Mouse (Mus musculus) midbrain, embryonic 11.5 days (tissue): ENCODE data around the gene Fgfrl1. TPM values are rescaled to one million over a fixed set of nuclear protein-coding genes. Genes with fewer than 3 reads are reported as not detected.

Experiments used
- ATAC-seq: fragments of 200-750 bp; cut with Nextera tagmentation; 2 replicates; pipeline ENCODE4 v1.8.0; 2017; ENCODE audit warnings: moderate TSS enrichment, moderate library complexity; ENCODE audit not compliant: low FRiP score
- DNase-seq: peaks from one replicate; pipeline ENCODE4 v3.0.0; 2015; ENCODE audit warnings: low spot score; ENCODE audit errors: missing footprints
- H3K27ac ChIP-seq: fragments of 300-500 bp; sonication (generic); 2 replicates; pipeline ENCODE4 v1.5.1; 2014; ENCODE audit warnings: low read depth, low read length
- H3K27me3 ChIP-seq: fragments of 300-500 bp; sonication (generic); 2 replicates; pipeline ENCODE4 v1.6.1; 2014; ENCODE audit warnings: mild to moderate bottlenecking, low read length, moderate library complexity, mixed read lengths; ENCODE audit not compliant: control insufficient read depth, insufficient read depth
- H3K36me3 ChIP-seq: fragments of 300-500 bp; sonication (generic); 2 replicates; pipeline ENCODE4 v1.6.1; 2014; ENCODE audit warnings: mild to moderate bottlenecking, low read length, moderate library complexity, mixed read lengths; ENCODE audit not compliant: control insufficient read depth, insufficient read depth
- H3K4me1 ChIP-seq: fragments of 300-500 bp; sonication (generic); 2 replicates; pipeline ENCODE4 v1.6.1; 2014; ENCODE audit warnings: low read length; ENCODE audit not compliant: control insufficient read depth, insufficient read depth
- H3K4me2 ChIP-seq: fragments of 300-500 bp; sonication (generic); 2 replicates; pipeline ENCODE4 v1.6.1; 2014; ENCODE audit warnings: mild to moderate bottlenecking, moderate library complexity
- H3K4me3 ChIP-seq: fragments of 300-500 bp; sonication (generic); 2 replicates; pipeline ENCODE4 v1.5.1; 2014; ENCODE audit warnings: low read depth, low read length
- H3K9ac ChIP-seq: fragments of 300-500 bp; sonication (generic); 2 replicates; pipeline ENCODE4 v1.6.1; 2014; ENCODE audit warnings: low read length
- H3K9me3 ChIP-seq: fragments of 300-500 bp; sonication (generic); 2 replicates; pipeline ENCODE4 v1.6.1; 2016; ENCODE audit warnings: low read length; ENCODE audit not compliant: control insufficient read depth
- WGBS: fragments of 180-500 bp; shearing (Covaris S2); extraction: QIAGEN DNeasy Blood & Tissue Kit; methylation state at CpG from one replicate; pipeline ENCODE4 v1.1.7; 2014; 5-methylcytosine and 5-hydroxymethylcytosine counted together
- polyA plus RNA-seq: library from polyadenylated mRNA; unstranded; fragments of >200 nt; fragmentation: Nextera tagmentation; extraction: Ambion mirVana; gene quantifications from 2 replicates; pipeline ENCODE4 v1.2.1, GENCODE M21; 2014

Gene Fgfrl1
- polyA plus RNA-seq, 1 experiment from 2014 or later: 15.0 TPM

DNA sequence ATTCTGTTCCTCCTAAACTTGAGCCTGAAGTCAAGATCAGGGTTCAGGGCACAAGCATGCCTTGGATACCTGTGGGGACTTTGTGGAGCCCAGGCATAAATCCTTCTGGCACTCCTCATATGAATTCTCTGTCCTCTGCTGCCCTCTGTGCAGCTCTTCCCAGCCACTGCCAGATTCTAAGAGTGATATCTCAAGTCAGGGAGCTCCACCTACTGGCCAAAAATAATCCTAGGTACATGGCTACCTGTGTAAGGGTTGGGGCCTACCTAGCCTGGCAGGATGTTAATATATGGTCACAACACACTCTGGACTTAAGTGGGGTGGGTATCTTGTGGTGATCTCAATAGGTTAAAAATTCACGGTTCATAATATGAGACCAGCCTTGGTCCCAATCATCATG is 40.4 kb upstream of the Fgfrl1 start:
- Histone ChIP-seq H3K4me1 (no peaks in the 10 kb centered on the region), H3K4me3 (no peak overlapping the region), H3K27me3 (no peaks in the 10 kb centered on the region), H3K27ac (no peak overlapping the region), H3K4me2 (no peak overlapping the region), H3K36me3 (peaks cover 11% of the 10 kb centered on the region), H3K9me3 (no peaks in the 10 kb centered on the region), H3K9ac (no peak overlapping the region)
- DNase-seq (peak; percentile 83), ATAC-seq (peak; percentile 45; the same call in 1 of the 2 replicates)
- WGBS: 68% methylated on average over 1 of the region's 1 CpGs

DNA sequence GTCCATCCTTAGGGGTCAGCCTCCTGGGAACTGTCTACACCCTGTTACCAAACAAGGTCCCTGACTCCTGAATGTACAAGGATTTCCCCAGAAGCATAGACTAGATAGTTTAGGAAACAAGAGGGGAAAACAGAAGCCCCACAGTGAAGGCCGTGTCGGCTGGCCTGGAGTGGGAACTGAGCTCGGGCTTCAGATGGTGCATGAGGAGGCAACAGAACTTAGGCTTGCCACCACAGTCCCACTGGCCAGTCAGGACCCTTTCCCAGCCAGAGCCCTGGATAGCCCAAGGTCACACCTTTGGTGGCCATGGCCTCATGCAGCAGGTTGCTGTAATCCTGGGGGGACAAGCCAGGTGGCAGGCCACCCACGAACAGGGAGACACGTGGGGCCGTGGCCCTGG is 38.8 kb upstream of the Fgfrl1 start:
- Histone ChIP-seq H3K4me1 (no peaks in the 10 kb centered on the region), H3K4me2 (no peak overlapping the region), H3K27me3 (no peaks in the 10 kb centered on the region), H3K27ac (no peak overlapping the region), H3K4me3 (no peak overlapping the region), H3K9me3 (no peaks in the 10 kb centered on the region), H3K36me3 (peaks cover 11% of the 10 kb centered on the region), H3K9ac (no peak overlapping the region)
- WGBS: 88% methylated on average over 6 of the region's 6 CpGs
- DNase-seq: no peak
- ATAC-seq: no peak

DNA sequence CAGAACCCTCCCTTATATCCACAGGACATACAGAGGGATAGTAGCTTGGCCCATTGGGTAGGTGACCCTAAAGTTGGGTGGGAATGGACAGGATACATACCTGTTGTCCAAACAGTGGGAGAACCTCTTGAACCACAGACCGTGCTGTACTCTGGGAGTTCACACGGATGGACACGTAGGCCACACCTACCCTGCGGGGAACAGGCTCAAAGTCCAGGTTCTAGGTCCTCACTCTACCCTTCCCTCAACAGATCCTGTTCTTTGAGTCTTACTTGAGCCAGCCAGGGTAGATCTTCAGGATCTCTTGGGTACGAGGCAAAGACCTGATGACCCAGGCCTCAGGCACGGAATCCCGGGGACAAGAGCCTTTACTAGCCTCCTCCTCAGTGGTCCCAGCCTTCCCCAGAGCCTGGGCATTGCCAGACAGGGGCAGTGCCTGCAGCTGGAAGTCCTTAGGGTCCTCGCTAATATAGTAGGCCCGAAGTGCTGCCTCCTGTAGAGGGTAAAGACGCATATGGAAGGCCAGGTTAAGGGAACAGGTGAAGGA is 37.7 kb upstream of the Fgfrl1 start:
- no peak overlapping the region for H3K9ac ChIP-seq
- ATAC-seq (no peak), DNase-seq (peak; percentile 39)
- H3K4me3 ChIP-seq: no peak overlapping the region
- no peak overlapping the region for H3K27ac ChIP-seq
- H3K9me3 ChIP-seq: no peaks in the 10 kb centered on the region
- H3K36me3 ChIP-seq: peaks cover 11% of the 10 kb centered on the region
- H3K27me3 ChIP-seq: no peaks in the 10 kb centered on the region
- 91% methylated on average over 10 of the region's 10 CpGs for WGBS
- no peak overlapping the region for H3K4me2 ChIP-seq
- H3K4me1 ChIP-seq: peaks cover 1% of the 10 kb centered on the region

DNA sequence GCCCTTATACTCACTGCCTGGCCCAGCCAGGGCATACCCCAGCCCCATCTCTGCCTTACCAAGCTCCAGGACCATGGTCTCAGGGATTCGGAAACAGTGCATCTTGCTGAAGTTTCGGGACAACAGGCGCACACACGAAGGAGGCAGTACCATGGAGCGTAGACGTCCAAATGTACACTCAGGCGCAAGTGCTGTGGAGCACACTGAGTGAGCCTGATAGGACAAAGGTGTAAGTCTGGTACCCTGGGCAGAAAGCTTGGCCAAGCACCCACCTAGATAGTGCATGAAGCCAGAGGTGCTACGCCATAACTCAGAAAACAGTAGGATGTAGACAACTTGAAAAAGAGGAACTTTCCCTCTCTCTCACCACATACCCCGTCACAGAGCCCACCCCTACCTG is 36.8 kb upstream of the Fgfrl1 start:
- Histone ChIP-seq H3K4me3 (no peak overlapping the region), H3K9me3 (no peaks in the 10 kb centered on the region), H3K4me1 (peaks cover 8% of the 10 kb centered on the region), H3K4me2 (no peak overlapping the region), H3K36me3 (peaks cover 11% of the 10 kb centered on the region), H3K27ac (no peak overlapping the region), H3K27me3 (no peaks in the 10 kb centered on the region), H3K9ac (no peak overlapping the region)
- WGBS: 96% methylated on average over 9 of the region's 9 CpGs
- DNase-seq (peak; percentile 59), ATAC-seq (no peak)

DNA sequence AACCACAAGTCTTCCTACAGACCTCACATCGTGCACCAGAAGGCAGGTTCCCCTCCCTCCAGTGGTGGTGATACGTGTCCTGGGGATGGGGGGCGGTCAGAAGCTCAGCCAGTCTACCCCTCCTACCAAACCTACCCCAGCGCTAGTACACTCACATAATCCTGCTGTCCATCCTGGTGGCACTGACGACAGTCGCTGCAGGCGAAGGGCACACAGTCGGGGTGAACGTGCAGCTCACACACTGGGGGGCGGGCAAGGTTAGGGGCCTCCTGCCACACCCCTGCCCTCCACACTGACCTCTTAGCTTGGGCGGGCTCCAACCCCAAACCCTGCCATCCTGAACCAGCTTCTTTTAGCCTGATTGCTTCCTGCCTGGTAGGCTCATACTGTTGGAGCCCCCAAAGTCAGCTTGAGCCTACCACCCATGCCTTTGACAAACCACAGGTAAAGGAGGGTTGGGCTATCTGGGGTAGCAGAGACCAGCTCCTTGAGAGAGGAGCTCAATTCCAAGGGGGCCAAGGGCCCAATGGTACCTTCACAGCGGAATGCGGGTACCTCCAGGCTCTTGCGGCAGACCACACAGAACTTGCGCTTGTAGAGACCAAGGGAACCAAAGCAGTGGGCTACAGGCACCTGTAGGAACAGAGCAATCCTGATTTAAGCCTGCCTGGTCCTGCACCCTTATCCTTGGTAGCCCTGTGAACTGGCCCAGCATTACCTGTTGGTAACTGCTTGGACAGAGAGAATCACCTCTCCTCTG is 36.1 kb upstream of the Fgfrl1 start:
- WGBS: 92% methylated on average over 15 of the region's 15 CpGs
- no peak overlapping the region for H3K9ac ChIP-seq
- no peaks in the 10 kb centered on the region for H3K9me3 ChIP-seq
- ATAC-seq (no peak), DNase-seq (peak; percentile 23)
- H3K27me3 ChIP-seq: no peaks in the 10 kb centered on the region
- H3K4me1 ChIP-seq: peaks cover 8% of the 10 kb centered on the region
- no peak overlapping the region for H3K27ac ChIP-seq
- no peak overlapping the region for H3K4me3 ChIP-seq
- H3K36me3 ChIP-seq: peaks cover 11% of the 10 kb centered on the region
- H3K4me2 ChIP-seq: no peak overlapping the region

DNA sequence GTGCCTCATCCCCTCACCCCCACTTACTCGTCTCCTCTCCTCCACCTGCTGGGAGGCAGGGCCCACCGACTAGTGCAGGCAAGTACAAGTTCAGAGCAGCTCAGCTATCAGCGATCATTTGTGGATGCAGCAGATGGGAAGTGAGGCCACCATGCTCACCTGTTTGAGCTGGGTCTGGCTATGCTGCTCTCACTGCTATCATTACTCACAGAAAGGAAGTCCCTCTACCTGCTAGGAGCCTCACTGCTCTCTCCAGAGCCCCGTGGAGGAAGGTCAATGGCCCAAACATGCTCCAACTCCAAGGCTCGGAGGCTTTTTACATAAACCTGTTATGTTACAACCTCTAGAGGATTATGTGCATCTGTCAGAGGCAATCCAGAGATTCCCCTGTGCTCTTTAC is 34.8 kb upstream of the Fgfrl1 start:
- Histone ChIP-seq H3K9me3 (no peaks in the 10 kb centered on the region), H3K4me2 (no peak overlapping the region), H3K27ac (no peak overlapping the region), H3K27me3 (no peaks in the 10 kb centered on the region), H3K9ac (no peak overlapping the region), H3K4me1 (peaks cover 8% of the 10 kb centered on the region), H3K36me3 (peaks cover 11% of the 10 kb centered on the region), H3K4me3 (no peak overlapping the region)
- DNase-seq (peak; percentile 31), ATAC-seq (no peak)
- 75% methylated on average over 5 of the region's 5 CpGs for WGBS

DNA sequence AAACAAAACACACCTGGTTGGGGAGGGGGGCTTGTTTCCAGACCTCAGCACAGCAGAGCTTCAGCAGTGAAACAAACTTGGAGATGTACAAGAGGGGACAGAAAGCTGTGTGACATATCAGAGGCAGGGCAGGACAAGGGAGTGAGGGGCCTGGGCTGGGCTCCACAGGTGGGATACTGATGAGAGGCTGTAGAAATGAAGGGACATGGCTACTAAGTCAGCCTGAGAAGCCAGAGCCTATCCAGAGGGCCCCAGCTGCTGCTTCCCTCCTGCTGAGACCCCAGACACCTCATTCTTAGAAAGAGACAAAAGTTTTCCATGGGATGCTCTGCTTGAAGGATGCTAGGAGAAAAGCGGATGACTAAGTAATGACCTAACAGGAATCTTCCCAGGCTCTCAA is 33.6 kb upstream of the Fgfrl1 start:
- H3K4me3 ChIP-seq: no peak overlapping the region
- H3K27ac ChIP-seq: no peak overlapping the region
- no peaks in the 10 kb centered on the region for H3K9me3 ChIP-seq
- peak; percentile 26 for DNase-seq
- H3K27me3 ChIP-seq: no peaks in the 10 kb centered on the region
- no peak for ATAC-seq
- H3K4me2 ChIP-seq: no peak overlapping the region
- peaks cover 8% of the 10 kb centered on the region for H3K4me1 ChIP-seq
- 0 out of 2 replicates have a peak overlapping the region, but pooled peaks have one; percentile 10 for H3K9ac ChIP-seq
- H3K36me3 ChIP-seq: peaks cover 8% of the 10 kb centered on the region
- WGBS: 80% methylated on average over 1 of the region's 1 CpGs

DNA sequence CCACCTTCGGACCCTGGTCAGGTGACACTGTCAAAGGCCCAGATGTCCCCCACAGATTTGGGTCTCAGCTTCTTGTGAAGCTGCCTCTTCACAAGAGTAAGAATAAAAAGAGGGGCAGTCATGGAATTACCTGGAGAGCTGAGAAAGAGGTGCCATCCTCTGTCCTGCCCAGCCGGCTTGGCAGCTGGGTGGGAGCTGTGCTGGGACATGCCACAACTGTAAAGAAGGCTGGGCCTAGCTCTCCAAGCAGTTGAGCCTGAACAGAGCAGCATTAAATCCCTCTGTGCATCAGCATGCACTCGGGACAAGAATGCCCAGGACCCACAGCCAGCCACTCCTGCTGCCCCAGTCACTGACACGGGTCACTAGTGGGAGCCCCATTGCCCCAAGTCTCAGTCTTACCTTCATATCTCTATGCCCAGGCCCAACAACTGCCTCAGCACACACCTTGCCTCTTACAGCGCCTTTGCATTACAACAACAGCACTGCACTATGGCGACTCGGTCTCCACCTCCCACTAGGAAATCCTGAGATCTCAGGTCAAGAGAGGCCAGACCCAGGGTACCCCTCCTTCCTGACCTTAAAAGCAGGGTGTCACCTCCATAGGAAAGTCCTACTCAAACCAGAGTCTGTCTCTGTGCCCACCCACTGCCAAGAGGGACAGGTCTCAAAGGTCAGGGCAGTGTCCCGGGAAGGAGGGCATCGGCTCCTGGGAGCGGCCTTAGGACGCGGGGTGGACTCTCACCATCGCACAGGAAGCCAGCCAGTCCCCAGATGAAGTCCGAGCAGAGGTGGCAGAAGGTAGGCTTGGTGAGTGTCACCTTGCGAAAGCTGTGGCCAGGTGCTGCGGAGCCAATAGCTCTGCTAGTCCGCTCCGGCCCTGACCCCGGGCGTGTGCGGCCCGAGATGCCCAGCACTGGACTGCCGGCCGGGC is 32.2 kb upstream of the Fgfrl1 start, which contains the start of gene Idua:
Gene Idua (plus strand): TSS at position 634 of the 934 bp plus-strand sequence.
- H3K27ac ChIP-seq: no peak within 1 kb of the TSS
- H3K4me2 ChIP-seq: peak within 1 kb of the TSS; percentile 92
- H3K4me3 ChIP-seq: peak within 1 kb of the TSS; percentile 64
- DNase-seq: peak; percentile 67
- ATAC-seq: peak; percentile 17; the same call in 1 of the 2 replicates
- no peaks in the 10 kb centered on the region for H3K27me3 ChIP-seq
- WGBS: 11% methylated on average over 24 of the region's 24 CpGs
- peaks cover under 1% of the 10 kb centered on the region; the same call in 1 of the 2 replicates for H3K36me3 ChIP-seq
- peak within 1 kb of the TSS; percentile 80 for H3K9ac ChIP-seq
- H3K4me1 ChIP-seq: peaks cover 8% of the 10 kb centered on the region
- H3K9me3 ChIP-seq: no peaks in the 10 kb centered on the region
